Mouse (Mus musculus) ES-E14 (cell line): ENCODE results near the gene Grid1.

Experiments used
- CHD2 ChIP-seq: IDR thresholded peaks from 2 replicates; pipeline ENCODE4 v1.6.1; 2014; ENCODE audit warnings: mild to moderate bottlenecking, low read depth, low read length, inconsistent platforms
- HCFC1 ChIP-seq: IDR thresholded peaks from 2 replicates; pipeline ENCODE4 v1.6.1; 2012; ENCODE audit warnings: low read length, inconsistent platforms, borderline replicate concordance; ENCODE audit not compliant: insufficient read depth
- MAFK ChIP-seq: IDR thresholded peaks from 2 replicates; pipeline ENCODE4 v1.6.1; 2014; ENCODE audit warnings: mild to moderate bottlenecking, low read depth, low read length, inconsistent platforms; ENCODE audit not compliant: insufficient read depth
- ZC3H11A ChIP-seq: IDR thresholded peaks from 2 replicates; pipeline ENCODE4 v1.6.1; 2012; ENCODE audit warnings: low read depth, mild to moderate bottlenecking, inconsistent platforms, low read length, borderline replicate concordance
- ZNF384 ChIP-seq: IDR thresholded peaks from 2 replicates; pipeline ENCODE4 v1.6.1; 2012; ENCODE audit warnings: low read depth, low read length, inconsistent platforms

GRCm38 (mm10) chr14:35561244-35561893 is 741.5 kb downstream of the Grid1 start:
- TF ChIP-seq ZNF384, result no peak
- no peak for TF ChIP-seq HCFC1
- TF ChIP-seq CHD2, result no peak
- TF ChIP-seq ZC3H11A, result no peak
- TF ChIP-seq MAFK, result no peak
